Mouse (Mus musculus): Measurements from ENCODE around the gene Gm45785. TPM values are rescaled to one million over a fixed set of nuclear protein-coding genes. Genes with fewer than 3 reads are reported as not detected.

Gm45785 gene
- polyA plus RNA-seq, 1 experiment from 2014 or later = not detected

- Histone ChIP-seq H3K9me3 (ENCODE audit: control insufficient read depth) (no peaks in the 10 kb centered on the region), H3K27me3 (replicated peaks; ENCODE audit: control insufficient read depth, insufficient read depth, low read length) (no peaks in the 10 kb centered on the region), H3K4me3 (ENCODE audit: low read depth, low read length) (no peak overlapping the region), H3K36me3 (ENCODE audit: control insufficient read depth, insufficient read depth) (no peaks in the 10 kb centered on the region), H3K27ac (ENCODE audit: low read depth, low read length) (no peak overlapping the region), H3K4me2 (replicated peaks; ENCODE audit: low read depth) (no peak overlapping the region), H3K4me1 (replicated peaks; ENCODE audit: control insufficient read depth, insufficient read depth, low read length) (no peaks in the 10 kb centered on the region), H3K9ac (ENCODE audit: low read depth, low read length) (no peak overlapping the region)
- TF ChIP-seq CTCF (IDR thresholded peaks at IDR 0.05; ENCODE audit: low read depth) = no peak
- 89% methylated on average over 13 of the region's 13 CpGs for WGBS
- ATAC-seq = no peak
Measured at GRCm38 (mm10) chr7:140811714-140812113, 44.4 kb downstream of the Gm45785 start.

- Histone ChIP-seq H3K27ac (ENCODE audit: low read depth, low read length) (no peak overlapping the region), H3K36me3 (ENCODE audit: control insufficient read depth, insufficient read depth) (no peaks in the 10 kb centered on the region), H3K4me2 (replicated peaks; ENCODE audit: low read depth) (no peak overlapping the region), H3K9me3 (ENCODE audit: control insufficient read depth) (no peaks in the 10 kb centered on the region), H3K9ac (ENCODE audit: low read depth, low read length) (no peak overlapping the region), H3K4me3 (ENCODE audit: low read depth, low read length) (no peak overlapping the region), H3K27me3 (replicated peaks; ENCODE audit: control insufficient read depth, insufficient read depth, low read length) (no peaks in the 10 kb centered on the region), H3K4me1 (replicated peaks; ENCODE audit: control insufficient read depth, insufficient read depth, low read length) (no peaks in the 10 kb centered on the region)
- no peak for ATAC-seq
- WGBS = 92% methylated on average over 6 of the region's 6 CpGs
- TF ChIP-seq CTCF (IDR thresholded peaks at IDR 0.05; ENCODE audit: low read depth) = peak; percentile 40
Measured at GRCm38 (mm10) chr7:140810496-140810895, 45.6 kb downstream of the Gm45785 start.

- Histone ChIP-seq H3K4me3 (ENCODE audit: low read depth, low read length) (no peak overlapping the region), H3K27ac (ENCODE audit: low read depth, low read length) (no peak overlapping the region), H3K4me2 (replicated peaks; ENCODE audit: low read depth) (no peak overlapping the region), H3K9me3 (ENCODE audit: control insufficient read depth) (no peaks in the 10 kb centered on the region), H3K27me3 (replicated peaks; ENCODE audit: control insufficient read depth, insufficient read depth, low read length) (no peaks in the 10 kb centered on the region), H3K4me1 (replicated peaks; ENCODE audit: control insufficient read depth, insufficient read depth, low read length) (no peaks in the 10 kb centered on the region), H3K36me3 (ENCODE audit: control insufficient read depth, insufficient read depth) (no peaks in the 10 kb centered on the region), H3K9ac (ENCODE audit: low read depth, low read length) (no peak overlapping the region)
- peak; percentile 25; the same call in 1 of the 2 replicates for ATAC-seq
- WGBS = 24% methylated on average over 1 of the region's 1 CpGs
- TF ChIP-seq CTCF (IDR thresholded peaks at IDR 0.05; ENCODE audit: low read depth) = peak; percentile 79
Measured at GRCm38 (mm10) chr7:140805704-140806103, 50.4 kb downstream of the Gm45785 start.

GRCm38 (mm10) chr7:140802629-140803028, 53.5 kb downstream of the Gm45785 start:
- no peak for ATAC-seq
- Histone ChIP-seq H3K9me3 (ENCODE audit: control insufficient read depth) (no peaks in the 10 kb centered on the region), H3K36me3 (ENCODE audit: control insufficient read depth, insufficient read depth) (no peaks in the 10 kb centered on the region), H3K9ac (ENCODE audit: low read depth, low read length) (no peak overlapping the region), H3K27me3 (replicated peaks; ENCODE audit: control insufficient read depth, insufficient read depth, low read length) (no peaks in the 10 kb centered on the region), H3K4me2 (replicated peaks; ENCODE audit: low read depth) (no peak overlapping the region), H3K4me3 (ENCODE audit: low read depth, low read length) (no peak overlapping the region), H3K27ac (ENCODE audit: low read depth, low read length) (no peak overlapping the region), H3K4me1 (replicated peaks; ENCODE audit: control insufficient read depth, insufficient read depth, low read length) (no peaks in the 10 kb centered on the region)
- no peak for TF ChIP-seq CTCF (IDR thresholded peaks at IDR 0.05; ENCODE audit: low read depth)
- WGBS = 72% methylated on average over 6 of the region's 6 CpGs

GRCm38 (mm10) chr7:140798212-140798611, 57.9 kb downstream of the Gm45785 start:
- Histone ChIP-seq H3K4me3 (ENCODE audit: low read depth, low read length) (no peak overlapping the region), H3K9ac (ENCODE audit: low read depth, low read length) (no peak overlapping the region), H3K36me3 (ENCODE audit: control insufficient read depth, insufficient read depth) (no peaks in the 10 kb centered on the region), H3K27ac (ENCODE audit: low read depth, low read length) (no peak overlapping the region), H3K9me3 (ENCODE audit: control insufficient read depth) (no peaks in the 10 kb centered on the region), H3K4me1 (replicated peaks; ENCODE audit: control insufficient read depth, insufficient read depth, low read length) (no peaks in the 10 kb centered on the region), H3K27me3 (replicated peaks; ENCODE audit: control insufficient read depth, insufficient read depth, low read length) (no peaks in the 10 kb centered on the region), H3K4me2 (replicated peaks; ENCODE audit: low read depth) (no peak overlapping the region)
- no peak for TF ChIP-seq CTCF (IDR thresholded peaks at IDR 0.05; ENCODE audit: low read depth)
- no peak for ATAC-seq
- WGBS = 64% methylated on average over 2 of the region's 2 CpGs

GRCm38 (mm10) chr7:140797619-140798018, 58.5 kb downstream of the Gm45785 start:
- H3K4me1 ChIP-seq (replicated peaks; ENCODE audit: control insufficient read depth, insufficient read depth, low read length) = no peaks in the 10 kb centered on the region
- H3K4me2 ChIP-seq (replicated peaks; ENCODE audit: low read depth) = no peak overlapping the region
- peak; percentile 43 for TF ChIP-seq CTCF (IDR thresholded peaks at IDR 0.05; ENCODE audit: low read depth)
- no peaks in the 10 kb centered on the region for H3K36me3 ChIP-seq (ENCODE audit: control insufficient read depth, insufficient read depth)
- H3K27me3 ChIP-seq (replicated peaks; ENCODE audit: control insufficient read depth, insufficient read depth, low read length) = no peaks in the 10 kb centered on the region
- no peak overlapping the region for H3K27ac ChIP-seq (ENCODE audit: low read depth, low read length)
- 78% methylated on average over 3 of the region's 3 CpGs for WGBS
- no peak overlapping the region for H3K9ac ChIP-seq (ENCODE audit: low read depth, low read length)
- no peak overlapping the region for H3K4me3 ChIP-seq (ENCODE audit: low read depth, low read length)
- no peak for ATAC-seq
- H3K9me3 ChIP-seq (ENCODE audit: control insufficient read depth) = no peaks in the 10 kb centered on the region

GRCm38 (mm10) chr7:140793541-140793940, 62.6 kb downstream of the Gm45785 start:
- H3K27me3 ChIP-seq (replicated peaks; ENCODE audit: control insufficient read depth, insufficient read depth, low read length) = no peaks in the 10 kb centered on the region
- no peak for TF ChIP-seq CTCF (IDR thresholded peaks at IDR 0.05; ENCODE audit: low read depth)
- H3K27ac ChIP-seq (ENCODE audit: low read depth, low read length) = no peak overlapping the region
- H3K4me3 ChIP-seq (ENCODE audit: low read depth, low read length) = no peak overlapping the region
- H3K4me1 ChIP-seq (replicated peaks; ENCODE audit: control insufficient read depth, insufficient read depth, low read length) = no peaks in the 10 kb centered on the region
- H3K4me2 ChIP-seq (replicated peaks; ENCODE audit: low read depth) = no peak overlapping the region
- ATAC-seq = no peak
- no peaks in the 10 kb centered on the region for H3K9me3 ChIP-seq (ENCODE audit: control insufficient read depth)
- H3K36me3 ChIP-seq (ENCODE audit: control insufficient read depth, insufficient read depth) = no peaks in the 10 kb centered on the region
- WGBS = 47% methylated on average over 4 of the region's 4 CpGs
- H3K9ac ChIP-seq (ENCODE audit: low read depth, low read length) = no peak overlapping the region
